Mouse (Mus musculus) ES-CJ7 (cell line): ENCODE data around the gene Wnk4.
A peak's percentile ranks its signal among the peaks of the same experiment; 100 is the strongest.

Source experiments
- DNase-seq: peaks from one replicate; pipeline ENCODE4 v3.0.0; 2011; ENCODE audit warnings: low read depth, low spot score

Gene Wnk4

DNA sequence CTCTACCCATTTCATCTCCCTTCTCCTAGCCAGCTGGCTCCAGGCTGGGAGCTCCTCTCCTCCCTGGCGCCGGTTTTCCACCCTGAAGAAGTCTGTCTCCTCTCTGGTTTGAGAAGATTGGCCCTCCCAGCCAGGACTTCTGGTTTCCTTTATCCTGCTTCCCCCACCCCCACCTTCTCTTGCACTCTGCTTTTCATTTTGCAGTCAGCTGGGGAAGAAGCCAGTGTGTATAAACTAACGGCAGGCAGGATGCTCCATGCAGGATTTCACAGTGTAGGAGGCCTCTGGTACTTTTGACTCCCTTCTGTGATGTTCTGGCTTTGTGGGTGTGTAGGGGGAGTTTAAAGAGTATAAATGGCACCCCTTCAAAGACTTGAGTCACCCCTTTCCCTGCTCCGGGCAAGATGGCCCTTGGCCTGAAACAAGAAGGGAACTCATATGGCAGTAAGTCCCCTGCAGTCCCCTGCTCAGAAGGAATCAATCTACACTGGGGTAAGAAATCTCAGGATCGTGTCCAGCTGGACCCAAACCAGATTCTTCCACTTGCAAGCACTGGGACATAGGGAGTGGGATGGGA is 22.2 kb upstream of the Wnk4 start:
- no peak for DNase-seq

DNA sequence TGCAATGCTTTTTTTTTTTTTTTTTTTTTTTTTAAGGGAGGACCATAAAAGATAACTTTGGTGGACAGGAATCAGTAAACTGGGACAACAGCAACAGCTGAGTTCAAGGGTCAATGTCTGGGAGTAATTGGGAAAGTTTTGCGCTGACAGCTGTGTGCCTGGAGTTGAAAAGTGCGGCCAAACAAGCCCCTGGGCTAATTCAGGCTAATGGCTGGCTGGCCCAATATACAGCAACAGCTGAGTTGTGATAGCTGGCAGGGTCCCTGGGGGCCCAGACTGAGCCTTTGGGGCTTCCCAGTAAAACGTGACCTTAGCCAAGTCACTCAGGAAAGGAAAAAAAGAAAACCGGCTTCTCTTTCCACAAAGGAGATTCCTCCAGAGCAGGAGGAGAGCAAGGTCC is 15.3 kb upstream of the Wnk4 start:
- no peak for DNase-seq

DNA sequence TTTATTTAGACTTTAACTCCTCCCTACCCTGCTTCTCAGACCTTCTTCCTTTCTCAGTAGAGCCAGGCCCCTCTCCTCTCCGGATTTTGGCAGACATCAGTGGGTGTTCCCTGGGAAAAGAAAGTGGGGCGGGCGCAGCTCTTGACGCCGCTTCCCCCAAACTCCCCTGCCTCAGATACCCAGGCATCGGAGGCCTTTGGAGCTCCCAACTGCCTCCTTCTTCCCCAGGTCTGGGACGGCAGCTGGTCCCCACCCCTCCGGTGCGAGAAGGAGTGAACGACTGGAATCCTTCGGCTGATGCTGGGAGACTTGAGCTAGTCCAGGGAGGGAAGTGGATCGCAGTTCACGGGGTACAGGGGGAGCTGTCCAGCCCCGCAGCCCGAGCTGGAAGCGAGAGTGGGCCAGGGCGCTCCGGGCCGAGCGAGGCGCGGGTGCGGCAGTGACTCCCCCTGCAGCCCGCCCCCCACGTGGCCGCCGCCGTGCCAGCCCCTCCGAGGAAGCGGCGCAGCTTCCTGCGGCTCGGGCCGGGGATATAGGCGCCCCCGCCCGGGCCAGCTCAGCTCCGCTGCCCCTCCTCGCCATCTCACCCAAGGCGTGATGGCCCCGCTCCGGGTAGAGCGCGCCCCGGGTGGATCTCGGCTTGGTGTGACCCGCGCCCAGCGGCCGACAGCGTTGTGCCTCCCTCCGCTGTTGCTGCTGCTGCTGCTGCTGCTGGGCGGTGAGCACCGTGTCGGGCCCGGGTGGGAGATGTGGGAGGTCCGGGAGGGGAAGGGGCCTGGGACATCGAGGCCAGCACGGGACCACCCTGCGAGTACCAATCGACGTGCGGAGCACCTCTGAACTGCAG is 14.3 kb upstream of the Wnk4 start, which contains the start of gene Ramp2:
TSS of gene Ramp2 (plus strand) at position 174 of the 847 bp plus-strand sequence.
- peak; percentile 48 for DNase-seq

DNA sequence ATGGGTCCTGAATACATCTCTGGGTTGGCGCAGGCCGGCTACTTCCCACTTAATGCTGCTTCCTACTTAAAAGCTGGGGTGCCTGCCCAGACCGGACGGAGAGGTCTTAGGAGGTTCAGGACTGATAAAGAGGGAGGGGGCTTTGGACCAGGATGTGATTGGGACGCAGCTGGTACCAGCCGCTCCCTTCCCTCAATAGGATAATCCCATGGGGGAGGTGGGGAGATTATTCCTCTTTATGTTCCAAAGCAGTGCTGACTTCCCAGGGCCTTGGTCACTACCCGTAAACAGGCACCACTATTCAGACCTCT is 13.7 kb upstream of the Wnk4 start:
- DNase-seq = no peak

DNA sequence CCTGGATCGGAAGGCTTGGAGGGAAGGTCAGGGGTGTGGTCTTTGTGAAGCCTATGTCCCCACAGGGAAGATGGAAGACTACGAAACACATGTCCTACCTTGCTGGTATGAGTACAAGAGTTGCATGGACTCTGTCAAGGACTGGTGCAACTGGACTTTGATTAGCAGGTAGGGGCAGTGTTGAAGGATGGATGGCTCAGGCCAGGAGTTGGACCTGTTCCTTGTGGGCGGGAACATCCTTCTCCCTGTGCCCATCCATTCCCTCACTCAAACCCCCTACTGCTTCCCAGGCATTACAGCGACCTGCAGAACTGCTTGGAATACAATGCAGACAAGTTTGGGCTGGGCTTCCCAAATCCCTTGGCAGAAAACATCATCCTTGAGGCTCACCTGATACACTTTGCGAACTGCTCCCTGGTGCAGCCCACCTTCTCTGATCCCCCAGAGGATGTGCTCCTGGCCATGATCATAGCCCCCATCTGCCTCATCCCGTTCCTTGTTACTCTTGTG is 12.8 kb upstream of the Wnk4 start:
- no peak for DNase-seq

DNA sequence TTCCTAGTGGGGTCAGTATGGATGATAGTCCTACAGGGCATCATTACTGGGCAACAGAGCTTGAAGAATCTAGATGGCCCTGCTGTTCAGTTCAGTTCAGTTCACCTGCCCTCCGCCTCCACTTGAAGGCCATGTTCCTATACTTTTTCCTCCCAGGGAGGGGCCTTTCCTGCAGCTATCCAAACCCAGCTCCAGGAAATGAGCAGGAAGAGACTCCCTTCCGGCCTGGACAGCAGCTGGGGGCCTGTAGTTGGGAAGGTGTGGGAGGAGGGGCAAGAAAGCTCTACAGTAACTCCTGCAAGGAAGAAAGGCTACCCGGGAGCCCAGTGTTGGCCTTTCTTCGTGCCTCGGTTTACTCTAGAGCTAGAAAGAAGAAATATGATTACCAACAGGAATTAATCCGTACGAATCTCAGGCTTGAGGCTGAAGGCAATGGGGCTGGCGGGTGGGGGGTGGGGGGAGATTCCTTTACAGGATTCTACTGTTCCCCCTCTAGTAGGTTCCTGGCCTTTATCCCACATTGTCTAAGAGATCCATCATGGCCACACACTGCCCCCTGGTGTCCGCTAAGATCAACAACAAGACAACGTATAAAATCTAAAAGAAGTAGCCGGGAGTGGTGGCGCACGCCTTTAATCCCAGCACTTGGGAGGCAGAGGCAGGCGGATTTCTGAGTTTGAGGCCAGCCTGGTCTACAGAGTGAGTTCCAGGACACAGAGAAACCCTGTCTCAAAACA is 11.9 kb upstream of the Wnk4 start:
- peak; percentile 94 for DNase-seq

DNA sequence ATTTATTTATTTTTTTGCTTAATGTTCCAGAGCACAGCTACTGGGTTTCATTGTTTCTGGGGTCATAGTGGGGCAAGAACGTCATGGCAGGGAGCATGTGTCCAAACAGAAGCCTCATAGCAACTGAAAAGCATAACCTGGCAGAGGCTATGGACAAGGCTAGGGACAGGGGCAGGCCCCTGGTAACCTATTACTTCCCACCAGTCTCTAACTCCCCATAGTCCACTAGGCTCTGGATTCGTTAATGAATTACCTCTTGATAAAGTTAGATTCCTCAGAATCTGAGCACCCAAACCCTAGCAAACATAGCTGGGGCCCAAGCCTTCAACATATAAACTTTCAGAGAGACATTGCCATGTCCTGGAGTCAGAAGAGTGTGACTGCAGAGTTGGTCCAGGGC is 9.3 kb upstream of the Wnk4 start:
- DNase-seq = no peak

DNA sequence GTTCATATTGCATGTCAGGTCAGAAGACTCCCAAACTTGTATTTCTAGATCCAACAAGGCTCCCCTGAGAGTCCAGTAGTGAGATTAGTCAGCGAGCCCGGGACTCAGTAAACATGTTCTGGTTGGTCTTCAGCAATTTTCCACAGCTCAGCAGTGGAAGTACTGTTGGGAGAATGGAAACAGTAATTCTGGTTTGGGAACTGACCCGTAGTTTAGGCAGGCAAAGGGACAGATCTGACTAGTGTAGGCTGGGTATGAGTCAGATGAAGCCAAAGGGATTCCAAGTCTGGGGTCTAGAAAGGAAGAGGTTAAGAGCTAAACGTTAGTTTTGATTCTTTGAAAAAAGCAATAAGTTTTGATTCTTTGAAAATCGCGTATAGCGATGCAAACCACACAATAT is 7.4 kb upstream of the Wnk4 start:
- DNase-seq = no peak

DNA sequence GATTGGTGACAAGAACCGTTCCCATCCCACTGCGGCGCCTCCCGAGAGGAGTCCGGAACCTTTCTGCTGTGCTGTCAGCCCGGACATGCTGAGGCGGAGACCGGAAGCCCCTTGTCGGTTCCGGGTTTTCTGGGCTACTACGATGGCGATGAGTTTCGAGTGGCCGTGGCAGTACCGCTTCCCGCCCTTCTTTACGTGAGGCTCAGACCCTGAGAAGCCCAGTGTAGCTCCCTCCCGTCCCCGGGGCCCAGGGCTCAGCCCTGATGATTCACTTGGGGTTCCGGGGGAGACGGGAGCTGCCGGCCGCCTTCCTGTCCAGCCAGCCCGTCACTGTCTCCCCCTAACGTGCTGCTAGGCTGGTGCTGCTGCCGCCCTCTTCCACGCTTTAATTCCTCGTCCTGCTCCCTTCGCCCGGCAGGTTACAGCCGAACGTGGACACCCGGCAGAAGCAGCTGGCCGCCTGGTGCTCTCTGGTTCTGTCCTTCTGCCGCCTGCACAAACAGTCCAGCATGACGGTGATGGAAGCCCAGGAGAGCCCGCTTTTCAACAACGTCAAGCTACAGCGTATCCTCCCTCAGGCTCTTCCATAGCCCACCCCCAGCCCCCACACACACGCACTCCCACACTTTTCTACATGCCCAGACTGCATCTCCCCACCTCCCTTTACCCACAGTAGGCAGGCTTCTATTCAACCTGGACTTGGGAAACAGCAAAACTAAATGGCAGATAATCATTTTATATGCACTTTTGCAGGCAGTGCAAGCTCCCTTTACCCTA is 6.6 kb upstream of the Wnk4 start, which contains the start of gene Vps25:
TSS of gene Vps25 (plus strand) at position 95 of the 777 bp plus-strand sequence.
- DNase-seq = peak; percentile 87

DNA sequence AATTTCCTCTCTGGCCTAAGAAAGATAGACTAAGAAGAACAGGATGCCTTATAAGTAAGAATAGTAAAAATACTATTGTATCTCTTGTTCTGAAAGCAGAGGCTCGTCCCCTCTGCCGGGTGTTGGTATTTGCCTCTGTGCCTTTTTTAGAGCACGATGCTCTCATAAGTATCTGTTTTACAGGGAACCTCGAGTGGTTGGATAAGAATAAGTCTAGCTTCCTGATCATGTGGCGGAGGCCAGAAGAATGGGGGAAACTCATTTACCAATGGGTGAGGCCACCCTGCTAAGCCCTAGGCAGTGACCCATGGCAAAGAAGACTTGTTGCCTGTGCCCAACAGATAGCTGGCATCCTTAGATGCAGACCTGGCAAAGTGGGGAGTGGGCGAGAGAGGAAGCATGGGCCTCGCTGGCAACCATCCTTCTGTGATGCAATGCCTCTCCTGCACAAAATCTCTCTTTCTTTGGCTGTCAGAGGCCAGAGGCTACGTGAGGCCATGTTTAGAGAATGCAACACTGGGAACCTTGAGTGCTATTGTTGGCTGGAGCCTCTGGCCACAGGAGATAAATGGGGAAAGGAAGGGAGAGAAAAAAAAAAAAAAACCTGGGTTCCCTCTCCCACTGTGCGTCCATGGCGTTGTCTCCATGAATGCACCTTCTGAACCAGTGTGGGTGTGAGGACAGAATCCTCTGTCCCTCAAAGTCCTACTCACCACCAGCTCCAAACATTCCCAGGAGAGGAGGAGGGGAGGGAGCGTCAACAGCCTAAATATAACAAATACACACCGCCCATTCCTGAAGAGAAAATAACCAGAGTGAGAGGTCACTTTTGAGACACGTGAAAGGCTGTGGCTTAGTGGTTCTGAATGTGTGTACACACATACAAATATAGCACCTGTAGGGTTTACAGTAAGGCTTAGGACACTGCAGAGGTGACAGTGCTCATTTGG is 4.3 kb upstream of the Wnk4 start:
- no peak for DNase-seq

DNA sequence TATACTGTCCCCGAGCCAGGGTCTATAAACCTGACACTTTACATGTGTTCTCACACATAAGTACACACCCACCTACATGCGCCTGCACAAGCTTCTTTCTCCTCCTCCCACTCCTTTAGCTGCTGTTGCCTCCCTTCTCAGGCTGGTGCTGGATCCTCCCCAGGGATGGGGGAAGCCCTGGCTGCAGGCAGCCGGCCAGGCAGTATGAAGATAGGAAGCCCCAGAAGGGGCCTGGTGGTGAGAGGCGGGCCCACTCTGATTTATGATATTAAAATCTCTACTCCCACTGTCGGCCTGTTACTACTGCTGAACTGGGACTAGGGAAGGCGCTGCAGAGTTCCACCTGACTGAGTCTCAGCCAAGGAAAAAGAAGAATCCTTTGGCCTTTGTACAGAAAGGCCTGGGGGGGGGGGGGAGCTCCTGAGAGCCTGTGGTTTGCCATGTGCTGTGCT is 1.1 kb upstream of the Wnk4 start:
- no peak for DNase-seq

DNA sequence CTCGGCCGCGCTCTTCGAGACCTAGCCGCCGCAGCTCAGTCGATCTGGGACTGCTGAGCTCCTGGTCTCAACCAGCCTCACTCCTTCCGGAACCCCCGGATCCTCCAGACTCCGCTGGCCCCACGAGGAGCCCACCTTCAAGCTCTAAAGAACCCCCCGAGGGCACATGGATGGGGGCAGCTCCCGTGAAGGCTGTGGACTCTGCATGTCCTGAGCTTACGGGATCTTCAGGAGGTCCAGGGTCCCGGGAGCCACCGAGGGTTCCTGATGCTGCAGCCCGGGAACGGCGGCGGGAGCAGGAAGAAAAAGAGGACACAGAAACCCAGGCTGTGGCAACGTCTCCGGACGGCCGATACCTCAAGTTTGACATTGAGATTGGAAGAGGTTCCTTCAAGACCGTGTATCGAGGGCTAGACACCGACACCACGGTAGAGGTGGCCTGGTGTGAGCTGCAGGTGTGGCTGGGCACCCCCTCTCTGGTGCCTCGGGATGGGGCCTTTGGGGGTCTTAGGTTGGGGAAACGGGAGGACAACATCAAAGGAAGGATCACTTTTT is 536 bp downstream of the Wnk4 start:
- DNase-seq = no peak

DNA sequence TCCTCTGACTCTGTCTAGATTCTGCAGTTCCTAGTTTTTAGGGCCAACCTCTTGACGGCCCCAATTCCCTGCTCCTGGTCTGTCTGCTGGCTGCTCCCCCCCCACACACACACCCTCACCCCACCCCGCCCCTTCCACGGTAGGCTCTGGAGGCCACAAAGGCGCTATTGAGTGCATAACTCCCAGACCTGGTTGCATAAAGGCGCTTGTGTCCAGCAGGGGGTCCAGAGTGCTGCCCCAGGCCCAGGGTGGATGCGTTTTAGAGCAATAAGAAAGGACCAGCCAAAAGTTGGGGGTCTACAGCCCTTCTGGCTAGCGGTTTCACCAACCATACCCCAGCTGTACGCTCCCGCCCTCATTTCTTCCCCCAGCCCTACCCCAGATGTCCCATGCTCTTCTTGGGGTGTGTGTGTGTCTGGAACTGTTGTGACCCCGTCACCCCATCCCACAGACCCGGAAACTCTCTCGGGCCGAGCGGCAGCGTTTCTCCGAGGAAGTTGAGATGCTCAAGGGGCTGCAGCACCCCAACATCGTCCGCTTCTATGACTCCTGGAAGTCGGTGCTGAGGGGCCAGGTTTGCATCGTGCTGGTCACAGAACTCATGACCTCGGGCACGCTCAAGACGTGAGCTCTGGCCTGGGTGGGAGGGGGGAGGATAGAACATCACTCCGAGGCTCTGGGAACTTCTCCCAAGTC is 2.1 kb downstream of the Wnk4 start:
- no peak for DNase-seq

DNA sequence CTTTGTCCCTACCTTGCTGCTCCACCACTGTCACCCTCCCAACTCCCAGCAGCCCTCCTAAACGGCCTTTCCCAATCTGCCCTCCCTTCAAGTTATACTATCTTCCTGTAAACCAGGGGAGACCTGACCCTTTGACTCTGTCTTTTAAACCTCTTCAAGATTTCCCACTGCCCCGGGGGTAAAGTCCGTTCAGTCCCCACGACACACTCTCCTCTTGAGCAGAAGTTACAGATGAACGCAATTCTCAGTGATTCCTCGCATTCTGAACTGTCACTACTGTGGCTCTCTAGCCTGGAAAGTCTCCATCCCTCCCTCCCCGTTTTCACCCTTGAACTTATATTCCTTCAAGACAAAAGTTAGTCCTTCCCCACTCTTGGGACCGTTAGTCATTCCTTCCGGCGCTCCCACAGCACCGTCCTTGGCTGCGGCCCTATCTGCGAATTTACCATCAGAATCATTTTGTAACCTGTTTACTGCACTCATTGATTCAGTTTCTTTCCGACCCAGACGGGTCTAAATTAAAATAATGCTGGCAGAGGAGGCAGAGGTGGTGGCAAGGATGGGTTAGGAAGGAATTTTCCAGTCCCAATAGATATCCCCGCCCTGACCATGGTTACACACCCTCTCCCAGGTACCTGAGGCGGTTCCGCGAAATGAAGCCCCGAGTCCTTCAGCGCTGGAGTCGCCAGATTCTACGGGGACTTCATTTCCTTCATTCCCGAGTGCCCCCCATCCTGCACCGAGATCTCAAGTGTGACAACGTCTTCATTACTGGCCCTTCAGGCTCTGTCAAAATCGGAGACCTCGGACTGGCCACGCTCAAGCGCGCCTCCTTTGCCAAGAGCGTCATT is 3.0 kb downstream of the Wnk4 start:
- DNase-seq = no peak

DNA sequence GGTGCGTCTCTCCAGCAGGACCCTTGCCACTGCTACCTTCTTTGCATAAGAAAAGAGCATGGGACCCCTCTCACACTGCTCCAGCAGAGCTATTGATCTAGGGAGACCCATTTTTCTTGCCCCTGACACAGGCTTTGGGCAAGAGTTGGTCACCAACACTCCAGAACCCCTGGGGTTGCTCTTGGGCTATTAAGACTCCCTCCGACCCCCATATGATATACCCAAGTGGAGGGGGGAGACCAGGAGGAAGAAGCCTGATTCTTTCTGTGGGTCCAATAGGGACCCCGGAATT is 3.6 kb downstream of the Wnk4 start:
- no peak for DNase-seq

DNA sequence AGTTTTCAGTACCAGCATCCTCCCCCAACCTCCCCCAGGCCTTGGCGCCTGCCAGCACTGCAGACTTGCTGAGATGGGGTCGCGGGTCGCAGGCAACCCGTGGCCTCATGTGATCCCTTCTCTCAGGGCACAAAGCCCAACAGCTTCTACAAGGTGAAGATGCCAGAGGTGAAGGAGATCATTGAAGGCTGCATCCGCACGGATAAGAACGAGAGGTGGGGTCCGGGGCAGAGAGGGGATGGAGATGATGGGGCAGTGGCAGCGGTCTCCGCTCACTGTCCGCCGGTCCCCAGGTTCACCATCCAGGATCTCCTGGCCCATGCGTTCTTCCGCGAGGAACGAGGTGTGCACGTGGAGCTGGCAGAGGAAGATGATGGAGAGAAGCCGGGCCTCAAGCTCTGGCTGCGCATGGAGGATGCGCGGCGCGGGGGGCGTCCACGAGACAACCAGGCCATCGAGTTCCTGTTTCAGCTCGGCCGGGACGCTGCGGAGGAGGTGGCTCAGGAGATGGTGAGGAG is 4.6 kb downstream of the Wnk4 start:
- no peak for DNase-seq

DNA sequence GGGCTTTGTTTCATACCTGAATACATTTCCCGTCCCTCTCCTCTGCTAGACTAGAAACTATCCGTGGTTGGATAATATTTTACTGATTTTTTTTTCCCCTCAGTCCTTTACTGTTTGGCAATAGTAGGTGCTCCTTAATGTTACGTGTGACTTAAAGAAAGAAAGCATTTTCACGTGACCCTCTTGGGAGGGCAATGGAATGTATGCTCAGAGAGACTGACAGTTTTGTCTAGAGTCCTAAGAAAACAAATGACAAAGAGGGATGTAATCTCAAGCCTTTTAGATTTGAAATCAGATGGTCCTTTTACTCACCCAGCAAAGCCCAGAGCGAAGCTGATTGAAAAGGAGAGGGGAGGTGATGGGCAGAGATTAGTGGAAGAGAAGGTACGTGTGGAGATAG is 5.5 kb downstream of the Wnk4 start:
- DNase-seq = no peak

DNA sequence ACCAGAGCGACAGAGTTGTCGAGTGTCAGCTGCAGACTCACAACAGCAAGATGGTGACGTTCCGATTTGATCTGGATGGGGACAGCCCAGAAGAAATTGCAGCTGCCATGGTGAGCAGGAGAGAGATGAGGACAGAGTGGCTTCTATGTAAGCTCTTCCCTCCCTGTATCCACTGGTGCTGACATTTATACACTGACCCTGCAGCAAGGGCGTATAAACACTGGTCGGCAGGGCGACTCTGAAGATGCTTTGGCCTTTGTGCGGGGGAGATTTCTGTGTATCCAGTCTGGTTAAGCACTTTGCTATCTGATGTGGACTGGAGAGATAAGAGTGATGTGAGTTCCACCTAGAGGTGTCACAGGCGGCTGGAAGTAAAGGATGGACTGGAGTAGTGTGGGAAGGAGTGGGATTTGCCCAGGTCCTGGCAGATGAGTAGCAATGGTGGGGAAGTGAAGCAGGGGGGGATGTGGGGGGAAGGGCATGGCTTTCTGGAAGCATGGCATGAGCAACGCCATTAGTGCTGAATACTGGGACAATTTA is 9.3 kb downstream of the Wnk4 start:
- no peak for DNase-seq
